ENCODE assay signal across 8 mouse cellular contexts in genomic region chr12:8912860-8913685, GRCm38 (mm10). TPM values are rescaled to one million over a fixed set of nuclear protein-coding genes. Genes with fewer than 3 reads are reported as not detected.
DNase-seq lines count a peak whose midpoint lies in the region; ATAC-seq lines count a peak whose summit lies in the region.

No protein-coding gene starts in this region.

- H3K9ac ChIP-seq in forebrain, embryonic 14.5 days (ENCODE audit: low read length) = peak overlapping the region; percentile 40
- H3K9ac ChIP-seq in limb, embryonic 13.5 days = peak overlapping the region; percentile 35; the same call in 1 of the 2 replicates

- H3K36me3 ChIP-seq in forebrain, embryonic 14.5 days (ENCODE audit: control insufficient read depth, insufficient read depth, low read length) = no peaks in the 10 kb centered on the region
- no peaks in the 10 kb centered on the region for H3K36me3 ChIP-seq in hindbrain, embryonic 10.5 days
- no peaks in the 10 kb centered on the region for H3K36me3 ChIP-seq in limb, embryonic 13.5 days

- 16% methylated on average over 16 of the region's 16 CpGs for WGBS in forebrain, embryonic 14.5 days
- 11% methylated on average over 16 of the region's 16 CpGs for WGBS in hindbrain, embryonic 10.5 days
- 10% methylated on average over 16 of the region's 16 CpGs for WGBS in limb, embryonic 13.5 days

- no peaks in the 10 kb centered on the region for H3K27me3 ChIP-seq in forebrain, embryonic 14.5 days (replicated peaks; ENCODE audit: control insufficient read depth, insufficient read depth, low read length)
- H3K27me3 ChIP-seq in hindbrain, embryonic 10.5 days (ENCODE audit: insufficient read depth, poor library complexity, severe bottlenecking) = no peaks in the 10 kb centered on the region
- no peaks in the 10 kb centered on the region for H3K27me3 ChIP-seq in limb, embryonic 13.5 days

- H3K27ac ChIP-seq in forebrain, embryonic 14.5 days (ENCODE audit: low read depth, low read length) = 0 out of 2 replicates have a peak overlapping the region, but pooled peaks have one; percentile 21
- H3K27ac ChIP-seq in hindbrain, embryonic 10.5 days = peak overlapping the region; percentile 93
- peak overlapping the region; percentile 90 for H3K27ac ChIP-seq in limb, embryonic 13.5 days

- H3K9me3 ChIP-seq in forebrain, embryonic 14.5 days (replicated peaks; ENCODE audit: control insufficient read depth, low read length) = no peaks in the 10 kb centered on the region
- no peaks in the 10 kb centered on the region for H3K9me3 ChIP-seq in hindbrain, embryonic 10.5 days
- H3K9me3 ChIP-seq in limb, embryonic 13.5 days = no peaks in the 10 kb centered on the region

- H3K4me3 ChIP-seq in forebrain, embryonic 14.5 days (ENCODE audit: low read depth, low read length) = no peak overlapping the region
- peak overlapping the region; percentile 28 for H3K4me3 ChIP-seq in hindbrain, embryonic 10.5 days
- H3K4me3 ChIP-seq in limb, embryonic 13.5 days = no peak overlapping the region

- H3K4me1 ChIP-seq in forebrain, embryonic 14.5 days (ENCODE audit: control insufficient read depth, insufficient read depth, low read length) = peaks cover 6% of the 10 kb centered on the region; the same call in 1 of the 2 replicates
- peaks cover 43% of the 10 kb centered on the region for H3K4me1 ChIP-seq in hindbrain, embryonic 10.5 days (replicated peaks)
- H3K4me1 ChIP-seq in limb, embryonic 13.5 days = peaks cover 38% of the 10 kb centered on the region

- peak; percentile 84 for DNase-seq in 3T3-L1 (ENCODE audit: low read depth, low spot score)
- peak; percentile 46 for DNase-seq in R1 (ENCODE audit: low read depth, low spot score)
- peak; percentile 41 for DNase-seq in forebrain, embryonic 14.5 days (ENCODE audit: low spot score)
- DNase-seq in hindbrain, embryonic 10.5 days (ENCODE audit: low spot score) = peak; percentile 78
- peak; percentile 73 for DNase-seq in retina, postnatal 1 day
- DNase-seq in layer of hippocampus, postnatal 14 days (ENCODE audit: low spot score in 2 of 2) = no peak

- no peak overlapping the region for H3K4me2 ChIP-seq in forebrain, embryonic 14.5 days (ENCODE audit: low read length)
- H3K4me2 ChIP-seq in limb, embryonic 13.5 days (replicated peaks) = peak overlapping the region; percentile 34

- peak; percentile 66 for ATAC-seq in forebrain, embryonic 14.5 days
- peak; percentile 76 for ATAC-seq in limb, embryonic 13.5 days (ENCODE audit: low FRiP score, low read depth)
- no peak for ATAC-seq in inflammation-experienced regulatory T-cells, adult 6 months

RNA-seq across cellular contexts. Expression of gene Laptm4a, which starts 8.4 kb away (rescaled TPM):
- polyA plus RNA-seq in forebrain, embryonic 14.5 days (2014; fragmentation: Nextera tagmentation; extraction: Ambion mirVana) = 192 and 199 TPM in 2 replicates
- polyA plus RNA-seq in hindbrain, embryonic 10.5 days (2016; fragmentation: Nextera tagmentation; extraction: Ambion mirVana) = 130 and 147 TPM in 2 replicates
- polyA plus RNA-seq in limb, embryonic 13.5 days (2015; fragmentation: Nextera tagmentation; extraction: Ambion mirVana) = 391 and 410 TPM in 2 replicates
- polyA plus RNA-seq in inflammation-experienced regulatory T-cells, adult 6 months (2017; shearing (Covaris generic)) = 100 to 1,000 TPM; 117 to 185 (median 137) TPM
- 100 to 1,000 TPM; 227 to 239 TPM for total RNA-seq in layer of hippocampus, postnatal 14 days (2021)

RNA-seq across cellular contexts. Expression of gene Matn3, which starts 34.7 kb away (rescaled TPM):
- polyA plus RNA-seq in forebrain, embryonic 14.5 days (2014; fragmentation: Nextera tagmentation; extraction: Ambion mirVana) = 0.18 TPM in 1 of 2 replicates, not detected in the other
- 2.5 and 3.7 TPM in 2 replicates for polyA plus RNA-seq in hindbrain, embryonic 10.5 days (2016; fragmentation: Nextera tagmentation; extraction: Ambion mirVana)
- 31.5 and 36.3 TPM in 2 replicates for polyA plus RNA-seq in limb, embryonic 13.5 days (2015; fragmentation: Nextera tagmentation; extraction: Ambion mirVana)
- not detected for polyA plus RNA-seq in inflammation-experienced regulatory T-cells, adult 6 months (2017; shearing (Covaris generic))
- not detected for total RNA-seq in layer of hippocampus, postnatal 14 days (2021)

Comparison
In these comparisons a context has a peak if more than half of its experiments do, and no peak if none do; other contexts are left out.
1. DNase-seq: peak in 3T3-L1 (single experiment), R1 (single experiment), forebrain, embryonic 14.5 days (single experiment), hindbrain, embryonic 10.5 days (single experiment) and retina, postnatal 1 day (single experiment); none in layer of hippocampus, postnatal 14 days (0 of 2).
2. H3K27ac ChIP-seq: peak in every context shown above with its lines; median percentile 93 in hindbrain, embryonic 10.5 days; 90 in limb, embryonic 13.5 days; 21 in forebrain, embryonic 14.5 days.